Mouse (Mus musculus): ENCODE measurements around the gene Gm21256.
"Not testable (repeated sequence)": the region's sequence is repeated elsewhere in the genome, so short reads cannot be mapped to it uniquely, and the experiment has no call there.

Gm21256 gene

GRCm38 (mm10) chrY:47450660-47451059 is at the start of gene Gm21256:
TSS of gene Gm21256 (plus strand) at chrY:47450960.
- in situ Hi-C loops (cut with MboI, MseI) = not testable (repeated sequence)

Measured in regulatory T cell (primary cell).